Mouse (Mus musculus): ENCODE measurements around the gene Zfpm1. TPM values are rescaled to one million over a fixed set of nuclear protein-coding genes. Genes with fewer than 3 reads are reported as not detected.

The Zfpm1 gene
- total RNA-seq, 2 experiments from 2014 or later: 45.7 to 47.0 TPM

Other genes with a start within 250 kb of the Zfpm1 start
- gene Trhr2, start 78.6 kb downstream of the Zfpm1 start, total RNA-seq (2021): not detected
- 10 to 100 TPM; 28.4 to 31.1 TPM for gene Zc3h18, start 94.5 kb downstream of the Zfpm1 start, total RNA-seq (2021)
- not detected for gene Il17c, start 139.9 kb downstream of the Zfpm1 start, total RNA-seq (2021)
- gene Cyba, start 150.8 kb downstream of the Zfpm1 start, total RNA-seq (2021): 10 to 100 TPM; 59.7 to 69.2 TPM
- gene Mvd, start 161.3 kb downstream of the Zfpm1 start, total RNA-seq (2021): 1 to 10 TPM; 8.0 to 8.4 TPM
- gene Snai3, start 178.6 kb downstream of the Zfpm1 start, total RNA-seq (2021): under 1 TPM; 0.55 to 0.63 TPM
- gene Rnf166, start 193.9 kb downstream of the Zfpm1 start, total RNA-seq (2021): 10 to 100 TPM; 24.3 to 27.4 TPM
- gene Ctu2, start 194.0 kb downstream of the Zfpm1 start, total RNA-seq (2021): 10 to 100 TPM; 16.2 to 22.4 TPM